Mouse (Mus musculus): ENCODE results near the gene Tnni3k.

GRCm38 (mm10) chr3:154811281-154811680, 243.9 kb downstream of the Tnni3k start:
- TF ChIP-seq POLR2A (IDR thresholded peaks at IDR 0.05; ENCODE audit: control insufficient read depth, low read depth, low read length) (no peak), CTCF (IDR thresholded peaks at IDR 0.05; ENCODE audit: control insufficient read depth, insufficient read depth, insufficient replicate concordance, low read depth, low read length) (no peak)
